Mouse (Mus musculus) megakaryocyte, embryonic 14.5 days (primary cell): ENCODE measurements around the gene Carnmt1.

Experiments used
- FLI1 ChIP-seq: IDR thresholded peaks from 2 replicates; pipeline ENCODE4 v1.6.1; 2012; ENCODE audit warnings: low read length, inconsistent platforms, mixed read lengths
- GATA1 ChIP-seq: IDR thresholded peaks from 3 replicates; pipeline ENCODE4 v1.6.1; 2012; ENCODE audit warnings: mixed read lengths, low read length, inconsistent platforms, borderline replicate concordance

DNA sequence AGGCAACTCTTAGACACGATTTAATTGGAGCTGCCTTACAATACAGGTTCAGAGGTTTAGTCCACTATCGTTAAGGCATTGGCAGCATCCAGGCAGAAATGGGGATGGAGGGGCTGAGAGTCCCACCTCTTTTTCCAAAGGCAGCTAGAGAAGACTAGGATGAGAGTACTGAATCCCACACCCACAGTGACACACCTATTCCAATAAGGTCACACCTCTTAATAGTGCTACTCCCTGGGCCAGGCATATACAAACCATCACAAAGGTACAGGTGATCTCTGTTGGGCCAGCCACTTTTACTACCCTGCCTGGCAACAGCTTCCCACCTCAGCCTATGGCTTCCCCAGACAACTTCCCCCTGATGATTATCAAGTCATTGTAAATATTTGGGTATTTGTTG lies 22.2 kb downstream of the Carnmt1 start:
- TF ChIP-seq GATA1 (no peak), FLI1 (no peak)
